Mouse (Mus musculus): ENCODE measurements around the gene Syt7. TPM values are rescaled to one million over a fixed set of nuclear protein-coding genes. Genes with fewer than 3 reads are reported as not detected.

Syt7 gene
- 1.2 and 1.4 TPM in 2 replicates for polyA plus RNA-seq (2014; fragmentation: Nextera tagmentation; extraction: Ambion mirVana)

- DNase-seq (ENCODE audit: low spot score) (peak; percentile 87), ATAC-seq (replicated peaks; ENCODE audit: low FRiP score) (peak; percentile 75)
- Histone ChIP-seq H3K36me3 (ENCODE audit: control insufficient read depth, insufficient read depth, low read length) (no peaks in the 10 kb centered on the region), H3K9ac (ENCODE audit: low read depth, low read length) (peak within 1 kb of the TSS; percentile 65), H3K9me3 (ENCODE audit: control insufficient read depth, low read length) (no peaks in the 10 kb centered on the region), H3K27me3 (replicated peaks; ENCODE audit: control insufficient read depth, insufficient read depth, low read length) (peaks cover 63% of the 10 kb centered on the region), H3K4me1 (replicated peaks; ENCODE audit: control insufficient read depth, insufficient read depth, low read length) (peaks cover 8% of the 10 kb centered on the region), H3K27ac (ENCODE audit: low read depth, low read length) (no peak within 1 kb of the TSS), H3K4me2 (peak within 1 kb of the TSS; percentile 77), H3K4me3 (ENCODE audit: low read depth, low read length) (peak within 1 kb of the TSS; percentile 64)
- under 1% methylated on average over 62 of the region's 78 CpGs for WGBS
These were observed at the start of gene Syt7 for GRCm38 (mm10) chr19:10388615-10389313. TSS of gene Syt7 (plus strand) at chr19:10389090.

GRCm38 (mm10) chr19:10339271-10339670 lies 49.6 kb upstream of the Syt7 start:
- Histone ChIP-seq H3K4me3 (ENCODE audit: low read depth, low read length) (no peak overlapping the region), H3K27me3 (replicated peaks; ENCODE audit: control insufficient read depth, insufficient read depth, low read length) (peaks cover 10% of the 10 kb centered on the region), H3K4me1 (replicated peaks; ENCODE audit: control insufficient read depth, insufficient read depth, low read length) (no peaks in the 10 kb centered on the region), H3K9me3 (ENCODE audit: control insufficient read depth, low read length) (no peaks in the 10 kb centered on the region), H3K27ac (ENCODE audit: low read depth, low read length) (no peak overlapping the region), H3K9ac (ENCODE audit: low read depth, low read length) (no peak overlapping the region), H3K4me2 (no peak overlapping the region), H3K36me3 (ENCODE audit: control insufficient read depth, insufficient read depth, low read length) (no peaks in the 10 kb centered on the region)
- WGBS: 30% methylated on average over 5 of the region's 5 CpGs
- no peak for ATAC-seq (replicated peaks; ENCODE audit: low FRiP score)
- no peak for DNase-seq (ENCODE audit: low spot score)

- Histone ChIP-seq H3K9ac (ENCODE audit: low read depth, low read length) (no peak overlapping the region), H3K4me2 (no peak overlapping the region), H3K27ac (ENCODE audit: low read depth, low read length) (no peak overlapping the region), H3K27me3 (replicated peaks; ENCODE audit: control insufficient read depth, insufficient read depth, low read length) (peaks cover 10% of the 10 kb centered on the region), H3K36me3 (ENCODE audit: control insufficient read depth, insufficient read depth, low read length) (no peaks in the 10 kb centered on the region), H3K9me3 (ENCODE audit: control insufficient read depth, low read length) (no peaks in the 10 kb centered on the region), H3K4me1 (replicated peaks; ENCODE audit: control insufficient read depth, insufficient read depth, low read length) (no peaks in the 10 kb centered on the region), H3K4me3 (ENCODE audit: low read depth, low read length) (no peak overlapping the region)
- ATAC-seq (replicated peaks; ENCODE audit: low FRiP score) (no peak), DNase-seq (ENCODE audit: low spot score) (no peak)
- WGBS: 29% methylated on average over 5 of the region's 5 CpGs
These were observed 48.2 kb upstream of the Syt7 start for GRCm38 (mm10) chr19:10340661-10341060.

GRCm38 (mm10) chr19:10341152-10341551 lies 47.7 kb upstream of the Syt7 start:
- WGBS: 19% methylated on average over 11 of the region's 11 CpGs
- no peak overlapping the region for H3K9ac ChIP-seq (ENCODE audit: low read depth, low read length)
- no peaks in the 10 kb centered on the region for H3K36me3 ChIP-seq (ENCODE audit: control insufficient read depth, insufficient read depth, low read length)
- DNase-seq (ENCODE audit: low spot score): peak; percentile 50
- no peaks in the 10 kb centered on the region for H3K4me1 ChIP-seq (replicated peaks; ENCODE audit: control insufficient read depth, insufficient read depth, low read length)
- ATAC-seq (replicated peaks; ENCODE audit: low FRiP score): no peak
- H3K4me3 ChIP-seq (ENCODE audit: low read depth, low read length): no peak overlapping the region
- H3K27ac ChIP-seq (ENCODE audit: low read depth, low read length): no peak overlapping the region
- H3K27me3 ChIP-seq (replicated peaks; ENCODE audit: control insufficient read depth, insufficient read depth, low read length): peaks cover 10% of the 10 kb centered on the region
- H3K4me2 ChIP-seq: no peak overlapping the region
- H3K9me3 ChIP-seq (ENCODE audit: control insufficient read depth, low read length): no peaks in the 10 kb centered on the region

GRCm38 (mm10) chr19:10341817-10342439 lies 47.0 kb upstream of the Syt7 start:
- H3K27me3 ChIP-seq (replicated peaks; ENCODE audit: control insufficient read depth, insufficient read depth, low read length): peaks cover 11% of the 10 kb centered on the region
- no peak overlapping the region for H3K4me3 ChIP-seq (ENCODE audit: low read depth, low read length)
- no peak overlapping the region for H3K9ac ChIP-seq (ENCODE audit: low read depth, low read length)
- no peak for DNase-seq (ENCODE audit: low spot score)
- no peak overlapping the region for H3K27ac ChIP-seq (ENCODE audit: low read depth, low read length)
- no peak overlapping the region for H3K4me2 ChIP-seq
- H3K4me1 ChIP-seq (replicated peaks; ENCODE audit: control insufficient read depth, insufficient read depth, low read length): no peaks in the 10 kb centered on the region
- 67% methylated on average over 12 of the region's 12 CpGs for WGBS
- H3K36me3 ChIP-seq (ENCODE audit: control insufficient read depth, insufficient read depth, low read length): no peaks in the 10 kb centered on the region
- no peaks in the 10 kb centered on the region for H3K9me3 ChIP-seq (ENCODE audit: control insufficient read depth, low read length)
- no peak for ATAC-seq (replicated peaks; ENCODE audit: low FRiP score)

GRCm38 (mm10) chr19:10343866-10344265 lies 45.0 kb upstream of the Syt7 start:
- WGBS: 76% methylated on average over 10 of the region's 10 CpGs

GRCm38 (mm10) chr19:10345696-10346095 lies 43.2 kb upstream of the Syt7 start:
- Histone ChIP-seq H3K9me3 (ENCODE audit: control insufficient read depth, low read length) (no peaks in the 10 kb centered on the region), H3K36me3 (ENCODE audit: control insufficient read depth, insufficient read depth, low read length) (no peaks in the 10 kb centered on the region), H3K27me3 (replicated peaks; ENCODE audit: control insufficient read depth, insufficient read depth, low read length) (peaks cover 4% of the 10 kb centered on the region; the same call in 1 of the 2 replicates), H3K4me1 (replicated peaks; ENCODE audit: control insufficient read depth, insufficient read depth, low read length) (no peaks in the 10 kb centered on the region), H3K9ac (ENCODE audit: low read depth, low read length) (no peak overlapping the region), H3K27ac (ENCODE audit: low read depth, low read length) (no peak overlapping the region), H3K4me2 (no peak overlapping the region), H3K4me3 (ENCODE audit: low read depth, low read length) (no peak overlapping the region)
- ATAC-seq (replicated peaks; ENCODE audit: low FRiP score): peak; percentile 41; the same call in 1 of the 2 replicates
- 24% methylated on average over 12 of the region's 12 CpGs for WGBS
- no peak for DNase-seq (ENCODE audit: low spot score)

More at GRCm38 (mm10) chr19:10343866-10344265, 45.0 kb upstream of the Syt7 start:
- H3K27ac ChIP-seq (ENCODE audit: low read depth, low read length): no peak overlapping the region
- no peaks in the 10 kb centered on the region for H3K36me3 ChIP-seq (ENCODE audit: control insufficient read depth, insufficient read depth, low read length)
- no peak for ATAC-seq (replicated peaks; ENCODE audit: low FRiP score)
- DNase-seq (ENCODE audit: low spot score): no peak
- no peak overlapping the region for H3K4me2 ChIP-seq
- no peak overlapping the region for H3K9ac ChIP-seq (ENCODE audit: low read depth, low read length)
- H3K9me3 ChIP-seq (ENCODE audit: control insufficient read depth, low read length): no peaks in the 10 kb centered on the region
- H3K27me3 ChIP-seq (replicated peaks; ENCODE audit: control insufficient read depth, insufficient read depth, low read length): peaks cover 12% of the 10 kb centered on the region
- no peak overlapping the region for H3K4me3 ChIP-seq (ENCODE audit: low read depth, low read length)
- no peaks in the 10 kb centered on the region for H3K4me1 ChIP-seq (replicated peaks; ENCODE audit: control insufficient read depth, insufficient read depth, low read length)

- Histone ChIP-seq H3K4me3 (ENCODE audit: low read depth, low read length) (no peak overlapping the region), H3K9ac (ENCODE audit: low read depth, low read length) (no peak overlapping the region), H3K9me3 (ENCODE audit: control insufficient read depth, low read length) (no peaks in the 10 kb centered on the region), H3K4me1 (replicated peaks; ENCODE audit: control insufficient read depth, insufficient read depth, low read length) (no peaks in the 10 kb centered on the region), H3K27ac (ENCODE audit: low read depth, low read length) (no peak overlapping the region), H3K27me3 (replicated peaks; ENCODE audit: control insufficient read depth, insufficient read depth, low read length) (peaks cover 4% of the 10 kb centered on the region; the same call in 1 of the 2 replicates), H3K36me3 (ENCODE audit: control insufficient read depth, insufficient read depth, low read length) (no peaks in the 10 kb centered on the region), H3K4me2 (no peak overlapping the region)
- WGBS: 50% methylated on average over 5 of the region's 5 CpGs
- DNase-seq (ENCODE audit: low spot score) (no peak), ATAC-seq (replicated peaks; ENCODE audit: low FRiP score) (no peak)
These were observed 41.1 kb upstream of the Syt7 start for GRCm38 (mm10) chr19:10347628-10348273.
